Mouse (Mus musculus): ENCODE measurements around the gene Lctl.

The Lctl gene

GRCm38 (mm10) chr9:64184166-64184840, 67.4 kb downstream of the Lctl start:
- no peak for DNase-seq (ENCODE audit: low spot score in 2 of 2)
